Mouse (Mus musculus) heart, embryonic 16.5 days (tissue): ENCODE measurements at regions not wholly inside any gene's neighbourhood (a gene's known extent, or its start where the extent isn't known, plus 50 kb on each side); places are given as distances from the start of the nearest gene placed in this dataset.

Source experiments
- ATAC-seq: fragments of 200-750 bp; cut with Nextera tagmentation; replicated peaks from 2 replicates; pipeline ENCODE4 v1.8.0; 2017; ENCODE audit warnings: moderate number of reproducible peaks; ENCODE audit not compliant: insufficient read depth, low FRiP score; ENCODE audit errors: extremely low read depth
- H3K27ac ChIP-seq: fragments of 300-500 bp; sonication (generic); 2 replicates; pipeline ENCODE4 v1.5.1; 2014; ENCODE audit warnings: mild to moderate bottlenecking, low read length, control low read depth, moderate library complexity
- H3K27me3 ChIP-seq: fragments of 300-500 bp; sonication (generic); 2 replicates; pipeline ENCODE4 v1.6.1; 2014; ENCODE audit warnings: low read length, mixed read lengths; ENCODE audit not compliant: control insufficient read depth, insufficient read depth
- H3K36me3 ChIP-seq: fragments of 300-500 bp; sonication (generic); 2 replicates; pipeline ENCODE4 v1.6.1; 2014; ENCODE audit not compliant: control insufficient read depth, insufficient read depth
- H3K4me1 ChIP-seq: fragments of 300-500 bp; sonication (generic); 2 replicates; pipeline ENCODE4 v1.6.1; 2014; ENCODE audit warnings: low read length, mixed read lengths; ENCODE audit not compliant: control insufficient read depth, insufficient read depth
- H3K4me2 ChIP-seq: fragments of 300-500 bp; sonication (generic); 2 replicates; pipeline ENCODE4 v1.6.1; 2014; ENCODE audit warnings: low read depth, mild to moderate bottlenecking, control low read depth, low read length
- H3K4me3 ChIP-seq: fragments of 300-500 bp; sonication (generic); 2 replicates; pipeline ENCODE4 v1.5.1; 2014; ENCODE audit warnings: mild to moderate bottlenecking, control low read depth, low read length
- H3K9ac ChIP-seq: fragments of 300-500 bp; sonication (generic); 2 replicates; pipeline ENCODE4 v1.6.1; 2014; ENCODE audit warnings: low read length, control low read depth
- H3K9me3 ChIP-seq: fragments of 300-500 bp; sonication (generic); replicated peaks from 2 replicates; pipeline ENCODE4 v1.6.1; 2016; ENCODE audit warnings: low read length; ENCODE audit not compliant: control insufficient read depth
- WGBS: fragments of 180-500 bp; shearing (Covaris S2); extraction: QIAGEN DNeasy Blood & Tissue Kit; methylation state at CpG from one replicate; pipeline ENCODE4 v1.1.7; 2014; 5-methylcytosine and 5-hydroxymethylcytosine counted together

DNA sequence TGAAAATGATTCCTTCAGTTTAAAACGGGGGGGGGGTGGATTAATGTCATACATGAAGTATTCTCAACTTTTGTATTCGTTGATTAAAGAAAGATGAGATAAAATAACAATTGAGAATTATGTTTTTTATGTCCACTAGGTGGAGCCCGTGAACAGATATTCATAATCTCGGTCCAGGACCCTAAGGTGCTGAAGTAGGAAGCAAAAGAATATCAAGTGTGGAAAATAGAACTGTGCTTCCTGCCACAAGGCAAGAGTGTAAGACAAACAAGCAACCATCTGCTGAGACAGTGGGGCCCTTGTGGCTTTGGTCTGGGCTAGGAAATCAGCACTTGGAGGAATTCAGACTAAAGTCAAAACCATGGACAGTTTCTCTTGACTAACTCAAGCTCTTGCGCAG, 50.9 kb upstream of the Kap start:
- no peak overlapping the region for H3K4me2 ChIP-seq
- no peaks in the 10 kb centered on the region for H3K27me3 ChIP-seq
- H3K4me1 ChIP-seq, result no peaks in the 10 kb centered on the region
- WGBS, result 27% methylated on average over 5 of the region's 5 CpGs
- H3K36me3 ChIP-seq, result no peaks in the 10 kb centered on the region
- H3K9ac ChIP-seq, result no peak overlapping the region
- no peaks in the 10 kb centered on the region for H3K9me3 ChIP-seq
- H3K27ac ChIP-seq, result no peak overlapping the region
- ATAC-seq, result no peak
- no peak overlapping the region for H3K4me3 ChIP-seq

DNA sequence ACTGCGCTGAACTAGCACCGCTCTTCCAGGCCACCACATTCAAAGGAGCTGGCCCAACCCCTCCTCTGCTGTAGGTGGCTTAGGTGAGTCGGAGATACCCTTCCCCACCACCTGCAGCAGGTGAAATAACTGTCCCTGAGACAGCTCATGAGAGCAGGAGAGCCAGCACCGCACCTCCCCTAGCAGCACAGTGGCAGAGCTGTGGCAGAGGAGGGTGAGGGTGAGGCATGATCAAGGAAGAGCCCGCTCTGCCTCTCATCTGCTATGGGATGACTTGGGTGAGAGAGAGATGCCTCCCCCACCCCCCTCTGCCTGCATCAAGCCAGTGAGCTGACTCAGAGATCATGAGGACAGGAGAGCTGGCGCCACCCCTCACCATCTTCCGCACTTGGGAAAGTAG, 81.1 kb upstream of the Kap start:
- Histone ChIP-seq H3K9ac (no peak overlapping the region), H3K27ac (no peak overlapping the region), H3K4me1 (no peaks in the 10 kb centered on the region), H3K9me3 (no peaks in the 10 kb centered on the region), H3K27me3 (no peaks in the 10 kb centered on the region), H3K36me3 (no peaks in the 10 kb centered on the region), H3K4me3 (no peak overlapping the region), H3K4me2 (no peak overlapping the region)
- no peak for ATAC-seq
- 88% methylated on average over 7 of the region's 7 CpGs for WGBS

DNA sequence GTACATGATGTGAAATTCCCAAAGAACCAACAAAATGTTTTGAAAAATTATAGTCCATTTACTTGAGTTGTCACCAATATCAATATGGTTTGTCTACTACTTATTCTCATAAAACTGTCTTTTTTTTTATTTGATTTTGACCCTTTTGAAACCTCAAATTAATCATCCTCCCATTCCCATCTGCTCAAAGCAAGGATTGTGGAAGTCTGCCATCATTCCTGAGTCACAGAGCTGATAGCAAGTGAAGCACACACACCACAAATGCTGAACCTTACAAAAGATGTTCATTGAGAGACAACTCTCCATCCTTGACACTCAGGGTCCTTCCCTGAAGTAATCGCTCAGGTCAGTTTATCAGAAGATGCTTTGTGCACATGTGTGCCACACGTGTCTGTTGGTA, 82.1 kb upstream of the Kap start:
- Histone ChIP-seq H3K36me3 (no peaks in the 10 kb centered on the region), H3K27ac (no peak overlapping the region), H3K4me3 (no peak overlapping the region), H3K27me3 (no peaks in the 10 kb centered on the region), H3K9me3 (no peaks in the 10 kb centered on the region), H3K4me1 (no peaks in the 10 kb centered on the region), H3K4me2 (no peak overlapping the region), H3K9ac (no peak overlapping the region)
- ATAC-seq, result no peak
- 80% methylated on average over 2 of the region's 2 CpGs for WGBS

DNA sequence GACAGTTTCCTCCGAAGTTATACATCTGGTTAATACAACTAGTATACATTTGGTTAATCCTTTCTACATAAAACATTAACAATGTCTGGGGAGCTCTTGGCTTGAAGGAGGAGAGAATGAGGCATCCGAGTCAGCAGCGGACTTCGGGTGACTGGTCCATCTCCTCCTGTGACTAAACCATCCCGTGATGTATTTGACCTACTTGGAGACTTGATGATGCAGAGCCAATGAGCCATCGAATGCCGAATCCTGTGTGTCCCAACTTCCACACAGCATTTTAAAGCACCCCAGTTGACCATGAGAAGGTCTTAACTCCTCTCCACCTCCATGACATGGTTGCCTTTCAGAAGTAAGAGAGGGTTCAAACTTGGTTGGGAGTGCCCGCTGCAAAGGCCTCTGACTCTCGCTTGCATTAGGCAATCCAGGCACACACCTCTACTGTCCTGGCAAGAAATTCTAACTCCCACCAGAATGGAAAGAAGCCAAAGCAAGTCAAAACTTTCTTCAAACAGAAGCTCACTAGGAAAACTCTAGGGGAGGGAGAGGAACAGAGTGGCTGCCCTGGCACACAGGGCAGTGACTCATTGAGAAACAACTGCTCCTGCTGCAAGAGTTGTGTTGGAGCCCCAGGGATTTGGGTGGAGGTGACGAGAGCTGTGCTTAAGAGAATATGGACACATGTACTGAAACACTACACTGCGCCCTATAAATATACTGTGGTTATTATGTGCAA, 75.4 kb upstream of the Etv6 start:
- no peaks in the 10 kb centered on the region for H3K36me3 ChIP-seq
- H3K4me3 ChIP-seq, result no peak overlapping the region
- no peaks in the 10 kb centered on the region for H3K4me1 ChIP-seq
- ATAC-seq, result no peak
- no peak overlapping the region for H3K4me2 ChIP-seq
- no peak overlapping the region for H3K9ac ChIP-seq
- H3K27ac ChIP-seq, result no peak overlapping the region
- no peaks in the 10 kb centered on the region for H3K9me3 ChIP-seq
- H3K27me3 ChIP-seq, result no peaks in the 10 kb centered on the region
- WGBS, result 74% methylated on average over 11 of the region's 11 CpGs

DNA sequence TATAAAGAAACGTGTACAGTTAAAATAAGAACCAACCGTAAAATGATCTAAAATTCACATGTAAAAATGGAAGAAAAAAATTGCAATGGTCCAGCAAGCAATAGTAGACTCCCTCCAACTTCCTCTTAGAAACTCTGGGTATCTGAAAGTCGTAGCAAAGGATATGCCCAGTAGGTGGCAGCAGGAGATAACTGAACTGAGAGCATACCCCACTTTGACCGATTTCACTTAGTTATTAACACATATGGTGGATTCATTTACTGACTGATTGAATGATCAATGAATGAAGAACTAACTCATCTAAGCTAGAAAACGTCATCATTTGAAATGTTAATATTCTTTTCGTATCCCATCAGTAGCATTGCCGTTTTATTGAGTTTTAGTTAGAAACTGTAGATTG, 74.8 kb upstream of the Etv6 start:
- no peaks in the 10 kb centered on the region for H3K36me3 ChIP-seq
- no peaks in the 10 kb centered on the region for H3K27me3 ChIP-seq
- no peaks in the 10 kb centered on the region for H3K4me1 ChIP-seq
- no peak overlapping the region for H3K9ac ChIP-seq
- no peak overlapping the region for H3K4me3 ChIP-seq
- no peak overlapping the region for H3K27ac ChIP-seq
- H3K4me2 ChIP-seq, result no peak overlapping the region
- 19% methylated on average over 7 of the region's 7 CpGs for WGBS
- H3K9me3 ChIP-seq, result no peaks in the 10 kb centered on the region
- no peak for ATAC-seq

DNA sequence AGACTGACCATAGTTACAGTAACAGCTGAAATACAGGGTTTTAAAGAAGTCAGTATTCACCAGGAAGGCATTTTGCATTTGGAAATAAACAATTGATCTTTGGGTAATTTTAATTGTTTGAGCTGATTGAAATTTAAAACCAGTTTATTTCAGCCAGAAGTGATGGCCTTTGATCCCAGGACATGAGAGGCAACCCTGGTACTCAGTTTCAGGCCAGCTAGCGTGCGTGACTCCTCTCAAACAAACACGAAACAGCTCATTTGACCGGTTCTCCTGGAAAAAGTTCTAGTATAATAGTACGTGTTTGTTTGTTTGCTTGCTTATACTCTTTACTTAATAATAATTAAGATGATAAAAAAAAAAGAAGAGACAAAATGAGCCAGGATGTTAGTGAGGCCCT, 72.9 kb upstream of the Etv6 start:
- H3K36me3 ChIP-seq, result no peaks in the 10 kb centered on the region
- no peak overlapping the region for H3K4me2 ChIP-seq
- no peaks in the 10 kb centered on the region for H3K27me3 ChIP-seq
- no peak overlapping the region for H3K9ac ChIP-seq
- H3K4me3 ChIP-seq, result no peak overlapping the region
- no peaks in the 10 kb centered on the region for H3K9me3 ChIP-seq
- no peak for ATAC-seq
- no peak overlapping the region for H3K27ac ChIP-seq
- H3K4me1 ChIP-seq, result no peaks in the 10 kb centered on the region
- WGBS, result 89% methylated on average over 5 of the region's 5 CpGs

DNA sequence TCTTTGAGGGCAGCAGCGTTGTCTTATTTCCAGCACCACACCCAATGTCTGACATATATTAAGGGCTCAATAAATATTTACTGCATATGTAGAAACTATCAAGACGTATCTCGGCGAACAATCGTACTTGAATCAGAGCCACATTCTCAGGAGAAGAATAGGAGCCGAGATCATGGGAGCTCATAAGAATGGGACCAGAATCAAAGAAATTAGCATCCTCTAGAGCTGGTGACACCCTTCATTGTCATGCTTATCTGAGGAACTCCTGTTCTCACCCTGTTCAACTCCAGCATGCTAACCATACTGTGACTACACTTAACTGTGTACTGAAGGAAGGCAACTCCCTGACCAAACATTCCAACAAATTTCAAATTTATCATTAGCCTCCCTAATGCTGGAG, 72.2 kb upstream of the Etv6 start:
- no peaks in the 10 kb centered on the region for H3K27me3 ChIP-seq
- H3K9me3 ChIP-seq, result no peaks in the 10 kb centered on the region
- no peak overlapping the region for H3K27ac ChIP-seq
- no peaks in the 10 kb centered on the region for H3K36me3 ChIP-seq
- no peak overlapping the region for H3K4me2 ChIP-seq
- no peaks in the 10 kb centered on the region for H3K4me1 ChIP-seq
- no peak overlapping the region for H3K9ac ChIP-seq
- ATAC-seq, result no peak
- H3K4me3 ChIP-seq, result no peak overlapping the region
- WGBS, result 79% methylated on average over 6 of the region's 6 CpGs

DNA sequence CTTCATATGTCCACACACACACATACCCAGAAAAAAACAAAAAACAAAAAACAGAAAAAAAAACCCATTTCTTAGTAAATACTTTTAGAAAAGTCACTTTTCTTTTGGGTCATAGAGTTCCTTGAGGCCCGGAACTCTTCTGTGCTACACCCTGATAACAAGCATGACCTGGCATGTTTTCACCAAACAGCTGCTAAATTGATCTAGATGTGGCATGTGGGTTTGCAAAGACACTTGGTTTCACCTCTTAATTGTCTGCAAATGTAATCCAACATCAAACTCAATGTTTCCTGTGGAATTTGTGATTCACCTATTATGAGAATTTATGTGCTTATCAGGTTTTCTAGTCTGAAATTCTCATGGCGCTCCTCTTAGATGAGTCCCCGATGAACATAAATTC, 68.2 kb upstream of the Etv6 start:
- Histone ChIP-seq H3K4me2 (no peak overlapping the region), H3K9me3 (no peaks in the 10 kb centered on the region), H3K36me3 (no peaks in the 10 kb centered on the region), H3K4me1 (no peaks in the 10 kb centered on the region), H3K9ac (no peak overlapping the region), H3K27me3 (no peaks in the 10 kb centered on the region), H3K4me3 (no peak overlapping the region), H3K27ac (no peak overlapping the region)
- ATAC-seq, result no peak
- WGBS, result 76% methylated on average over 3 of the region's 3 CpGs

DNA sequence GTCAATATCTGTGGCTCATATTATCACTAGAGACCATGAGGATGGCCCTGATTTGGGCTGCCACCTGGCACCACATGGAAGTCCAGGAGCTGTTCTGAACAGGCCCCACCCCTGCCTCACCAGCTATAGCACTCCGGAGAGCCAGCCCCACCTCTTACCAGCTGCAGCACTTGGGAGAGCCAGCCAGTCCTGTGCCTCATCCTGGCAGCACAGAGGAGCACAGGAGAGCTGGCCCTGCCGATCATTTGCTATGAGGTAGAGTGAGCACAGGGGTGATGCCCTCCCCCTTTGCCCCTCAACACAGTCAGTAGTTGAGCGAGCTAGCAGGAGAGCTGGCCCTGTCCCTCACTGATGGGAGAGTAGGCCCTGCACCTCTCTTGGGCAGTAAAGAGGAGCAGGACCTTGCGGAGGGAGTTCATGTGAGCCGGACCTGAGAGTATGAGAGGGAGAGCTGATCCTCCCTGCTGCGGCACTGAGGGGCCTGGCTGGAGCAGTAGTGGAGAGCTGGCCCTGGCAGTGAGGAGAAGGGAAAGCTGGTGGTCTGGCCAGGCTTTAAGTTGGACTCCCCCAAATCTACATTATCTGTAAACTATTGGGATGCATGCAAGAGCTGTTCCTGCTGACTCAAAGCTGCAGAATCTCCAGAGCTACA, 63.3 kb upstream of the Etv6 start:
- H3K9me3 ChIP-seq, result no peaks in the 10 kb centered on the region
- 62% methylated on average over 6 of the region's 6 CpGs for whole genome bisulfite sequencing
- no peak overlapping the region for H3K27ac ChIP-seq
- no peak overlapping the region for H3K4me3 ChIP-seq
- H3K27me3 ChIP-seq, result no peaks in the 10 kb centered on the region
- H3K9ac ChIP-seq, result no peak overlapping the region
- no peak for ATAC-seq
- no peaks in the 10 kb centered on the region for H3K36me3 ChIP-seq
- no peaks in the 10 kb centered on the region for H3K4me1 ChIP-seq
- H3K4me2 ChIP-seq, result no peak overlapping the region
